Mouse (Mus musculus): ENCODE data around the gene Drap1. TPM values are rescaled to one million over a fixed set of nuclear protein-coding genes. Genes with fewer than 3 reads are reported as not detected.

The Drap1 gene
- polyA plus RNA-seq, 1 experiment from 2014 or later: 203 TPM

GRCm38 (mm10) chr19:5392892-5393291 lies 31.9 kb downstream of the Drap1 start:
- H3K36me3 ChIP-seq (ENCODE audit: control insufficient read depth, insufficient read depth, low read length): no peaks in the 10 kb centered on the region
- DNase-seq (ENCODE audit: low spot score): peak; percentile 63
- no peaks in the 10 kb centered on the region for H3K27me3 ChIP-seq (ENCODE audit: control insufficient read depth, insufficient read depth, low read length)
- no peak overlapping the region for H3K27ac ChIP-seq (replicated peaks)
- no peak for ATAC-seq (ENCODE audit: low FRiP score, low TSS enrichment)
- H3K9me3 ChIP-seq (ENCODE audit: control insufficient read depth, low read length): no peaks in the 10 kb centered on the region
- no peak for TF ChIP-seq EP300 (optimal IDR thresholded peaks at IDR 0.05)
- TF ChIP-seq CTCF (IDR thresholded peaks at IDR 0.05; ENCODE audit: low read depth): no peak
- peaks cover 7% of the 10 kb centered on the region; the same call in 1 of the 2 replicates for H3K4me1 ChIP-seq (replicated peaks; ENCODE audit: control insufficient read depth, insufficient read depth)
- H3K4me3 ChIP-seq (ENCODE audit: low read depth, low read length): no peak overlapping the region
- no peak overlapping the region for H3K9ac ChIP-seq (ENCODE audit: low read length)
- no peak overlapping the region for H3K4me2 ChIP-seq (replicated peaks; ENCODE audit: low read depth)
- WGBS: 34% methylated on average over 4 of the region's 4 CpGs

GRCm38 (mm10) chr19:5390416-5390815 lies 34.4 kb downstream of the Drap1 start:
- DNase-seq (ENCODE audit: low spot score): no peak
- H3K4me3 ChIP-seq (ENCODE audit: low read depth, low read length): peak overlapping the region; percentile 91
- no peaks in the 10 kb centered on the region for H3K27me3 ChIP-seq (ENCODE audit: control insufficient read depth, insufficient read depth, low read length)
- H3K9me3 ChIP-seq (ENCODE audit: control insufficient read depth, low read length): no peaks in the 10 kb centered on the region
- peaks cover 9% of the 10 kb centered on the region; the same call in 1 of the 2 replicates for H3K4me1 ChIP-seq (replicated peaks; ENCODE audit: control insufficient read depth, insufficient read depth)
- peak overlapping the region; percentile 90 for H3K27ac ChIP-seq (replicated peaks)
- WGBS: 53% methylated on average over 8 of the region's 8 CpGs
- ATAC-seq (ENCODE audit: low FRiP score, low TSS enrichment): no peak; the same call in 1 of the 2 replicates
- H3K9ac ChIP-seq (ENCODE audit: low read length): no peak overlapping the region; the same call in 1 of the 2 replicates
- TF ChIP-seq EP300 (optimal IDR thresholded peaks at IDR 0.05) (no peak), CTCF (IDR thresholded peaks at IDR 0.05; ENCODE audit: low read depth) (no peak)
- no peaks in the 10 kb centered on the region for H3K36me3 ChIP-seq (ENCODE audit: control insufficient read depth, insufficient read depth, low read length)
- peak overlapping the region; percentile 73 for H3K4me2 ChIP-seq (replicated peaks; ENCODE audit: low read depth)

- Histone ChIP-seq H3K9me3 (ENCODE audit: control insufficient read depth, low read length) (no peaks in the 10 kb centered on the region), H3K27ac (replicated peaks) (peak overlapping the region; percentile 90), H3K4me1 (replicated peaks; ENCODE audit: control insufficient read depth, insufficient read depth) (peaks cover 9% of the 10 kb centered on the region; the same call in 1 of the 2 replicates), H3K4me3 (ENCODE audit: low read depth, low read length) (peak overlapping the region; percentile 91), H3K4me2 (replicated peaks; ENCODE audit: low read depth) (peak overlapping the region; percentile 73), H3K27me3 (ENCODE audit: control insufficient read depth, insufficient read depth, low read length) (no peaks in the 10 kb centered on the region), H3K9ac (ENCODE audit: low read length) (peak overlapping the region; percentile 59), H3K36me3 (ENCODE audit: control insufficient read depth, insufficient read depth, low read length) (no peaks in the 10 kb centered on the region)
- ATAC-seq (ENCODE audit: low FRiP score, low TSS enrichment) (peak; percentile 46; the same call in 1 of the 2 replicates), DNase-seq (ENCODE audit: low spot score) (peak; percentile 58)
- TF ChIP-seq EP300 (optimal IDR thresholded peaks at IDR 0.05) (no peak), CTCF (IDR thresholded peaks at IDR 0.05; ENCODE audit: low read depth) (no peak; the same call in 1 of the 2 replicates)
- WGBS: 15% methylated on average over 12 of the region's 12 CpGs
Observed at GRCm38 (mm10) chr19:5389647-5390046, 35.1 kb downstream of the Drap1 start.

GRCm38 (mm10) chr19:5388588-5389242 lies 36.1 kb downstream of the Drap1 start, which contains the start of gene Sart1:
Sart1 (minus strand) TSS chr19:5388703.
- H3K27ac ChIP-seq (replicated peaks): peak within 1 kb of the TSS; percentile 90
- peak within 1 kb of the TSS; percentile 73 for H3K4me2 ChIP-seq (replicated peaks; ENCODE audit: low read depth)
- WGBS: 2% methylated on average over 42 of the region's 43 CpGs
- peak within 1 kb of the TSS; percentile 96 for H3K9ac ChIP-seq (ENCODE audit: low read length)
- peak within 1 kb of the TSS; percentile 91 for H3K4me3 ChIP-seq (ENCODE audit: low read depth, low read length)
- H3K36me3 ChIP-seq (ENCODE audit: control insufficient read depth, insufficient read depth, low read length): peaks cover 9% of the 10 kb centered on the region
- no peak for TF ChIP-seq EP300 (optimal IDR thresholded peaks at IDR 0.05)
- H3K9me3 ChIP-seq (ENCODE audit: control insufficient read depth, low read length): no peaks in the 10 kb centered on the region
- no peaks in the 10 kb centered on the region for H3K27me3 ChIP-seq (ENCODE audit: control insufficient read depth, insufficient read depth, low read length)
- peaks cover 9% of the 10 kb centered on the region; the same call in 1 of the 2 replicates for H3K4me1 ChIP-seq (replicated peaks; ENCODE audit: control insufficient read depth, insufficient read depth)
- peak; percentile 94 for ATAC-seq (ENCODE audit: low FRiP score, low TSS enrichment)
- DNase-seq (ENCODE audit: low spot score): peak; percentile 94

GRCm38 (mm10) chr19:5388011-5388441 lies 36.8 kb downstream of the Drap1 start:
- Histone ChIP-seq H3K9me3 (ENCODE audit: control insufficient read depth, low read length) (no peaks in the 10 kb centered on the region), H3K27ac (replicated peaks) (peak overlapping the region; percentile 90), H3K4me1 (replicated peaks; ENCODE audit: control insufficient read depth, insufficient read depth) (peaks cover 9% of the 10 kb centered on the region; the same call in 1 of the 2 replicates), H3K27me3 (ENCODE audit: control insufficient read depth, insufficient read depth, low read length) (no peaks in the 10 kb centered on the region), H3K4me2 (replicated peaks; ENCODE audit: low read depth) (peak overlapping the region; percentile 73), H3K36me3 (ENCODE audit: control insufficient read depth, insufficient read depth, low read length) (peaks cover 14% of the 10 kb centered on the region), H3K4me3 (ENCODE audit: low read depth, low read length) (peak overlapping the region; percentile 91), H3K9ac (ENCODE audit: low read length) (peak overlapping the region; percentile 96)
- ATAC-seq (ENCODE audit: low FRiP score, low TSS enrichment): peak; percentile 39; the same call in 1 of the 2 replicates
- TF ChIP-seq CTCF (IDR thresholded peaks at IDR 0.05; ENCODE audit: low read depth): no peak
- TF ChIP-seq EP300 (optimal IDR thresholded peaks at IDR 0.05): no peak
- WGBS: under 1% methylated on average over 39 of the region's 43 CpGs
- DNase-seq (ENCODE audit: low spot score): peak; percentile 58

- 86% methylated on average over 8 of the region's 8 CpGs for WGBS
- Histone ChIP-seq H3K27me3 (ENCODE audit: control insufficient read depth, insufficient read depth, low read length) (no peaks in the 10 kb centered on the region), H3K9me3 (ENCODE audit: control insufficient read depth, low read length) (no peaks in the 10 kb centered on the region), H3K27ac (replicated peaks) (no peak overlapping the region), H3K4me2 (replicated peaks; ENCODE audit: low read depth) (no peak overlapping the region), H3K36me3 (ENCODE audit: control insufficient read depth, insufficient read depth, low read length) (peaks cover 31% of the 10 kb centered on the region), H3K4me3 (ENCODE audit: low read depth, low read length) (no peak overlapping the region), H3K9ac (ENCODE audit: low read length) (no peak overlapping the region), H3K4me1 (replicated peaks; ENCODE audit: control insufficient read depth, insufficient read depth) (peaks cover 7% of the 10 kb centered on the region; the same call in 1 of the 2 replicates)
- no peak for ATAC-seq (ENCODE audit: low FRiP score, low TSS enrichment)
- DNase-seq (ENCODE audit: low spot score): no peak
- TF ChIP-seq EP300 (optimal IDR thresholded peaks at IDR 0.05) (no peak), CTCF (IDR thresholded peaks at IDR 0.05; ENCODE audit: low read depth) (no peak)
Observed at GRCm38 (mm10) chr19:5384715-5385114, 40.1 kb downstream of the Drap1 start.

Data from stomach, postnatal 0 days (tissue).